Mouse (Mus musculus) heart, embryonic 13.5 days (tissue): ENCODE data around the gene Dnajc19. TPM values are rescaled to one million over a fixed set of nuclear protein-coding genes. Genes with fewer than 3 reads are reported as not detected.
"Not testable (repeated sequence)": the region's sequence is repeated elsewhere in the genome, so short reads cannot be mapped to it uniquely, and the experiment has no call there.

Experiments
- ATAC-seq: fragments of 200-750 bp; cut with Nextera tagmentation; 2 replicates; pipeline ENCODE4 v1.8.0; 2017; ENCODE audit warnings: moderate TSS enrichment; ENCODE audit not compliant: insufficient number of reproducible peaks, low FRiP score, low TSS enrichment; ENCODE audit errors: extremely low read depth
- H3K27ac ChIP-seq: fragments of 300-500 bp; sonication (generic); replicated peaks from 2 replicates; pipeline ENCODE4 v1.5.1; 2015; ENCODE audit warnings: moderate library complexity, mild to moderate bottlenecking, inconsistent platforms
- H3K27me3 ChIP-seq: fragments of 300-500 bp; sonication (generic); replicated peaks from 2 replicates; pipeline ENCODE4 v1.6.1; 2015; ENCODE audit warnings: mild to moderate bottlenecking, inconsistent platforms
- H3K36me3 ChIP-seq: fragments of 300-500 bp; sonication (generic); 2 replicates; pipeline ENCODE4 v1.6.1; 2015; ENCODE audit warnings: mild to moderate bottlenecking, inconsistent platforms
- H3K4me1 ChIP-seq: fragments of 300-500 bp; sonication (generic); 2 replicates; pipeline ENCODE4 v1.6.1; 2015; ENCODE audit warnings: inconsistent platforms
- H3K4me2 ChIP-seq: fragments of 300-500 bp; sonication (generic); 2 replicates; pipeline ENCODE4 v1.6.1; 2015; ENCODE audit warnings: inconsistent platforms, mild to moderate bottlenecking, moderate library complexity
- H3K4me3 ChIP-seq: fragments of 300-500 bp; sonication (generic); 2 replicates; pipeline ENCODE4 v1.5.1; 2015; ENCODE audit warnings: moderate library complexity, mild to moderate bottlenecking, inconsistent platforms
- H3K9ac ChIP-seq: fragments of 300-500 bp; sonication (generic); 2 replicates; pipeline ENCODE4 v1.6.1; 2015; ENCODE audit warnings: inconsistent platforms, mild to moderate bottlenecking, moderate library complexity
- H3K9me3 ChIP-seq: fragments of 300-500 bp; sonication (generic); 2 replicates; pipeline ENCODE4 v1.6.1; 2016; ENCODE audit warnings: inconsistent platforms
- WGBS: fragments of 180-500 bp; shearing (Covaris S2); methylation state at CpG from one replicate; pipeline ENCODE4 v1.1.7; 2015; ENCODE audit warnings: mixed read lengths; 5-methylcytosine and 5-hydroxymethylcytosine counted together
- polyA plus RNA-seq: library from polyadenylated mRNA; unstranded; fragments of >200 nt; fragmentation: Nextera tagmentation; extraction: Ambion mirVana; gene quantifications from 2 replicates; pipeline ENCODE4 v1.2.1, GENCODE M21; 2015

Gene Dnajc19
- polyA plus RNA-seq, 1 experiment from 2014 or later: 124 TPM

GRCm38 (mm10) chr3:34083655-34084054, 2.5 kb upstream of the Dnajc19 start:
- Histone ChIP-seq H3K4me3 (no peak overlapping the region), H3K4me2 (no peak overlapping the region), H3K4me1 (peaks cover 19% of the 10 kb centered on the region), H3K36me3 (peaks cover 6% of the 10 kb centered on the region), H3K9ac (no peak overlapping the region), H3K9me3 (no peaks in the 10 kb centered on the region), H3K27me3 (no peaks in the 10 kb centered on the region), H3K27ac (no peak overlapping the region)
- 68% methylated on average over 5 of the region's 5 CpGs for WGBS
- no peak for ATAC-seq

- no peak for ATAC-seq
- H3K27ac ChIP-seq: 0 out of 2 replicates have a peak overlapping the region, but pooled peaks have one; percentile 74
- H3K9ac ChIP-seq: peak overlapping the region; percentile 93; the same call in 1 of the 2 replicates
- peak overlapping the region; percentile 80 for H3K4me2 ChIP-seq
- WGBS: 79% methylated on average over 3 of the region's 3 CpGs
- H3K4me3 ChIP-seq: peak overlapping the region; percentile 87
- no peaks in the 10 kb centered on the region for H3K9me3 ChIP-seq
- H3K4me1 ChIP-seq: peaks cover 20% of the 10 kb centered on the region
- H3K27me3 ChIP-seq: no peaks in the 10 kb centered on the region
- H3K36me3 ChIP-seq: peaks cover 18% of the 10 kb centered on the region
Measured at GRCm38 (mm10) chr3:34081929-34082328, 808 bp upstream of the Dnajc19 start.

- peak overlapping the region; percentile 48; the same call in 1 of the 2 replicates for H3K27ac ChIP-seq
- WGBS: 51% methylated on average over 6 of the region's 6 CpGs
- ATAC-seq: no peak
- 0 out of 2 replicates have a peak overlapping the region, but pooled peaks have one; percentile 33 for H3K9ac ChIP-seq
- H3K36me3 ChIP-seq: peaks cover 72% of the 10 kb centered on the region
- peaks cover 25% of the 10 kb centered on the region for H3K4me1 ChIP-seq
- H3K4me3 ChIP-seq: no peak overlapping the region
- no peaks in the 10 kb centered on the region for H3K27me3 ChIP-seq
- H3K4me2 ChIP-seq: peak overlapping the region; percentile 28
- no peaks in the 10 kb centered on the region for H3K9me3 ChIP-seq
Measured at GRCm38 (mm10) chr3:34076058-34076759, 4.9 kb downstream of the Dnajc19 start.

GRCm38 (mm10) chr3:34072726-34073125, 8.4 kb downstream of the Dnajc19 start:
- H3K27ac ChIP-seq: no peak overlapping the region
- WGBS: 90% methylated on average over 6 of the region's 6 CpGs
- peaks cover 13% of the 10 kb centered on the region for H3K4me1 ChIP-seq
- H3K4me3 ChIP-seq: no peak overlapping the region
- H3K4me2 ChIP-seq: no peak overlapping the region
- no peaks in the 10 kb centered on the region for H3K9me3 ChIP-seq
- H3K27me3 ChIP-seq: no peaks in the 10 kb centered on the region
- H3K36me3 ChIP-seq: peaks cover 80% of the 10 kb centered on the region
- ATAC-seq: no peak
- H3K9ac ChIP-seq: no peak overlapping the region

- not testable (repeated sequence) for H3K27me3 ChIP-seq, ATAC-seq, H3K27ac ChIP-seq, H3K4me3 ChIP-seq, H3K9me3 ChIP-seq, H3K4me2 ChIP-seq, H3K9ac ChIP-seq, H3K4me1 ChIP-seq
- WGBS: 89% methylated on average over 7 of the region's 7 CpGs
- H3K36me3 ChIP-seq: peaks cover 71% of the 10 kb centered on the region
Measured at GRCm38 (mm10) chr3:34068943-34069342, 12.2 kb downstream of the Dnajc19 start.

DNA sequence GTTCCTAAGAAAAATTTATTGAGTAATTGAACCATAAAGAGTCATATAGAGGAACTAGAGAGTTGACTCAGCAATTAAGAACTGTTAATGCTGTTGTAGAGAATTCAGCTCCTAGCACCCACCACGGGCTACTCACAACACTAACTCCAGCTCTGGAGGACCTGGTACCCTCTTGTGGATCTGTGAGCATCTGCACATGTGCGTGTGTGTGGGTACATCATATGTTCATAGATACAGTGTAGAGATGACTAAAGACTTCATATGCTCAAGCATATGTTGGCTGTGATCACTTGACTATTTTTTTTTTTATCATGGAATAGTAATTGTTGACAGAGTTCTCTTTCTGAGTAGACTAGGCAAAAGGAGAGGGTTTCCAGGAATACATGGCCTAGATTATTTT, 18.8 kb downstream of the Dnajc19 start:
- Histone ChIP-seq H3K4me2 (no peak overlapping the region), H3K9me3 (no peaks in the 10 kb centered on the region), H3K27me3 (no peaks in the 10 kb centered on the region), H3K27ac (no peak overlapping the region), H3K4me3 (no peak overlapping the region), H3K36me3 (peaks cover 64% of the 10 kb centered on the region), H3K9ac (no peak overlapping the region), H3K4me1 (no peaks in the 10 kb centered on the region)
- 89% methylated on average over 2 of the region's 2 CpGs for WGBS
- no peak for ATAC-seq

DNA sequence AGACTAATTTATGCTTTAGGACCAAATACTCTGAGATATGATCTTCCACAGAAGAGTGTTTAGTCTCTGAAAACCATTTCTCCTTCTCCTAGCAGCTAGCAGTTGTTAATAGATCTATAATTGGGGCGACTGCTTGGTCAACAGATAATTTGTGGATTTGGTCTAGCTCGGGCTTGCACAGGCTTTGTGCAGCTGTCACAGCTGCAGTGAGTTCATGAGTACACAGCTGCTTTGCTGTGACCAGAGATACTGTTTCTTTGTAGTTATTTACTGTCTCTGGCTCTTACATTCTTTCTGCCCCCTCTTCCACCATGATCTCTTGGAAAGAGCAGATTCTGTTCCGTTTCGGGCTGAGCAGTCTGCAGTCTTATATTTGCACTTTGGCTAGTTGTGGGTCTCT, 39.1 kb downstream of the Dnajc19 start:
- Histone ChIP-seq H3K36me3 (peaks cover 47% of the 10 kb centered on the region), H3K4me3 (no peak overlapping the region), H3K27ac (no peak overlapping the region), H3K27me3 (no peaks in the 10 kb centered on the region), H3K9ac (no peak overlapping the region), H3K9me3 (no peaks in the 10 kb centered on the region), H3K4me1 (peaks cover 33% of the 10 kb centered on the region), H3K4me2 (no peak overlapping the region)
- no peak for ATAC-seq
- WGBS: 89% methylated on average over 4 of the region's 4 CpGs

- H3K9me3 ChIP-seq: no peaks in the 10 kb centered on the region
- 79% methylated on average over 3 of the region's 3 CpGs for WGBS
- H3K4me1 ChIP-seq: peaks cover 57% of the 10 kb centered on the region
- H3K27ac ChIP-seq: no peak overlapping the region
- no peaks in the 10 kb centered on the region for H3K27me3 ChIP-seq
- H3K4me3 ChIP-seq: no peak overlapping the region
- H3K4me2 ChIP-seq: no peak overlapping the region
- peaks cover 8% of the 10 kb centered on the region for H3K36me3 ChIP-seq
- H3K9ac ChIP-seq: no peak overlapping the region
- ATAC-seq: no peak
Measured at GRCm38 (mm10) chr3:34035706-34036105, 45.4 kb downstream of the Dnajc19 start.

DNA sequence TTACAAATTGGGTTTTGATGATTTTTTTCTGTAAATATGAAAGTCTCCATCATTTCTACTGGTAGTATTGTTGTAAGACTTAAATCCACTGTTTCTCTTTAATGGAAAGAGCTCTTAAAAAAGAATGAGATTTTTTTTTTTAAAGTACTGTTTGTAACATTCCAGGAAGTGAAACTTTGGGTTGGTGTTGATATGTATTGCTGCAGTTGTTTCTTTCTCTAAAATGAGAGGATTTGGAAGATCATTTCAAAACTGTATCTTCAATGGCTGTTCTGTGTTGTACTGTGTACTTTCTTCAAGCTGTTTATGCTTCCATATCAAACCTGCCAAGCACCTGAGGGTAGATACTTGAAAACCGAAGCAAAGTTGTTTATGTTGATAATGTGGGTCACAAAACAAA, 46.3 kb downstream of the Dnajc19 start:
- no peak overlapping the region for H3K9ac ChIP-seq
- H3K27me3 ChIP-seq: no peaks in the 10 kb centered on the region
- ATAC-seq: no peak
- H3K36me3 ChIP-seq: peaks cover 4% of the 10 kb centered on the region
- WGBS: 70% methylated on average over 1 of the region's 1 CpGs
- no peak overlapping the region for H3K4me2 ChIP-seq
- H3K4me1 ChIP-seq: peaks cover 54% of the 10 kb centered on the region
- no peaks in the 10 kb centered on the region for H3K9me3 ChIP-seq
- H3K27ac ChIP-seq: no peak overlapping the region
- no peak overlapping the region for H3K4me3 ChIP-seq

- Histone ChIP-seq H3K27ac (no peak overlapping the region), H3K4me1 (peaks cover 48% of the 10 kb centered on the region), H3K4me3 (no peak overlapping the region), H3K4me2 (no peak overlapping the region), H3K9me3 (no peaks in the 10 kb centered on the region), H3K36me3 (0 out of 2 replicates have a peak, but pooled peaks cover 4% of the 10 kb centered on the region), H3K9ac (0 out of 2 replicates have a peak overlapping the region, but pooled peaks have one; percentile 24), H3K27me3 (no peaks in the 10 kb centered on the region)
- 66% methylated on average over 3 of the region's 3 CpGs for WGBS
- no peak for ATAC-seq
Measured at GRCm38 (mm10) chr3:34033720-34034364, 47.3 kb downstream of the Dnajc19 start.

DNA sequence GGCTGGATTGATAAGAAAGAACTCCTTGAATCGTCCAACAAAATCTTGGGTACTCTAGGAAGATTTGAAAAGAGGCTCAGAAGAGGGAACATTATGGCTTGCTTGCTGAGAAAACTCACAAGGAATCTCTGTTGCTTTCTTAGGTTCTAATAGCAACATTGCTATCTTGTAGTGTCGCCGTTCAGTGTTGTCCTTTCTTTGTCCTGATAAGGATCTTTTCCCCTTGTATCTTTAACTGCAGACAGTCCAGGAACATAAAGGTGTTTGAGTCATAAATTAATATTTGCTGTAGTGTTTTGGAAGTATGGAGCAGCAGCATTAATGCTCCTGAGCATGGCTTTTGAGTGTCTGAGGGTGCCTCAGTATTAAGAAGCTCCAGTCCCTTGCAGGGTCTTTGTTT, 50.5 kb downstream of the Dnajc19 start:
- H3K36me3 ChIP-seq: 0 out of 2 replicates have a peak, but pooled peaks cover 4% of the 10 kb centered on the region
- no peak overlapping the region for H3K9ac ChIP-seq
- H3K4me2 ChIP-seq: no peak overlapping the region
- ATAC-seq: no peak
- H3K4me3 ChIP-seq: no peak overlapping the region
- H3K27ac ChIP-seq: no peak overlapping the region
- H3K27me3 ChIP-seq: no peaks in the 10 kb centered on the region
- WGBS: 54% methylated on average over 3 of the region's 3 CpGs
- no peaks in the 10 kb centered on the region for H3K9me3 ChIP-seq
- H3K4me1 ChIP-seq: peaks cover 43% of the 10 kb centered on the region
